Mouse (Mus musculus): ENCODE measurements around the gene Ascc1. TPM values are rescaled to one million over a fixed set of nuclear protein-coding genes. Genes with fewer than 3 reads are reported as not detected.

The Ascc1 gene
- polyA plus RNA-seq, 1 experiment from 2014 or later, result 48.4 TPM

DNA sequence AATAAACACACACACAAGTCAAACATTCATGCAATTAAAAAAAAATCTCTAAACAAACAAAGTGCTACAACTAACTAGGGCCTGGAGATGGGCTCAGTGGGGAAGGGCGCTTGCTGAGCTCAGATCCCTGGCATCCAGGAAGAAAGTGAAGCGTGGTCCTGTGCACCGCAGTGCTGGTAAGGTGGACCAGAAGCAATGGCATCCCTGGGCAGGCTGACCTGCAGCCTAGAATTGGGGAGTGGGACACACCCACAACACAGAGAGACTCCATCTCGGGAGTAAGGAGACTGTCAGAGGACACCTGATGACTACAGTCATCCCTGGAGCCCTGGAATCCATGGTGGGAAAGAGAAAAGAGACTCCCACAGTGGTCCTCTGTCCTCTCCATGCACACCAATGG lies 29.2 kb upstream of the Ascc1 start:
- Histone ChIP-seq H3K27ac (replicated peaks; ENCODE audit: low read depth, low read length) (no peak overlapping the region), H3K4me3 (replicated peaks; ENCODE audit: low read depth, low read length) (no peak overlapping the region), H3K4me1 (ENCODE audit: control insufficient read depth, insufficient read depth, low read length) (peaks cover 22% of the 10 kb centered on the region), H3K36me3 (ENCODE audit: control insufficient read depth, insufficient read depth, low read length) (no peaks in the 10 kb centered on the region), H3K9me3 (ENCODE audit: control insufficient read depth, low read length) (no peaks in the 10 kb centered on the region), H3K4me2 (ENCODE audit: low read length) (no peak overlapping the region), H3K27me3 (ENCODE audit: control insufficient read depth, insufficient read depth, low read length) (no peaks in the 10 kb centered on the region), H3K9ac (replicated peaks; ENCODE audit: low read length) (0 out of 2 replicates have a peak overlapping the region, but pooled peaks have one; percentile 12)
- WGBS, result 88% methylated on average over 4 of the region's 4 CpGs
- ATAC-seq (ENCODE audit: low FRiP score, low TSS enrichment) (no peak), DNase-seq (no peak)

DNA sequence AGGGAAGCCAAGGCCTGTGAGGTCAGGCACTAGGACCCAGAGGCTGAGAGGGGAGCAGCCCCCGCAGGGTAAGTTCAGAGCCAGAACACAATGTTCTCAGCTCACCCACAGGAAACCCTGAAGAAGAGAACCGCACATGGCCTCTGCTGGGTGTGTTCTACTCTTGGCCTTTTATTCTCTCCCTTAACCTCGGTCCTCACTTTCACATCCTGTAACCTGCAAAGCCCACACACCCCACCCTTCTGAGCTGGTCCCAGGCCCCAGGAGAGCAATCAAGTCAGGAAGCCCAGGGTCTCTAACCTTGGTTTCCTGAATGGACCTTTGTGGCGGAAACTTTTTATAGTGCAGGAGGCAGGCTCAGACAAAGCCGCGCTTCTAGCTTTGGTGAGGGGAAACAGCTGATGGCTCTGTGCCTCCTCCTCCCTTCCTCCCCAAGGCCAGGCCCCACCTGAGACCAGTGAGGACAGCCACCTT lies 28.4 kb upstream of the Ascc1 start:
- 19% methylated on average over 6 of the region's 6 CpGs for WGBS
- no peaks in the 10 kb centered on the region for H3K36me3 ChIP-seq (ENCODE audit: control insufficient read depth, insufficient read depth, low read length)
- H3K27me3 ChIP-seq (ENCODE audit: control insufficient read depth, insufficient read depth, low read length), result no peaks in the 10 kb centered on the region
- ATAC-seq (ENCODE audit: low FRiP score, low TSS enrichment) (no peak), DNase-seq (peak; percentile 46)
- H3K9me3 ChIP-seq (ENCODE audit: control insufficient read depth, low read length), result no peaks in the 10 kb centered on the region
- 0 out of 2 replicates have a peak overlapping the region, but pooled peaks have one; percentile 20 for H3K27ac ChIP-seq (replicated peaks; ENCODE audit: low read depth, low read length)
- no peak overlapping the region for H3K4me2 ChIP-seq (ENCODE audit: low read length)
- no peak overlapping the region for H3K4me3 ChIP-seq (replicated peaks; ENCODE audit: low read depth, low read length)
- H3K9ac ChIP-seq (replicated peaks; ENCODE audit: low read length), result no peak overlapping the region; the same call in 1 of the 2 replicates
- H3K4me1 ChIP-seq (ENCODE audit: control insufficient read depth, insufficient read depth, low read length), result peaks cover 28% of the 10 kb centered on the region

DNA sequence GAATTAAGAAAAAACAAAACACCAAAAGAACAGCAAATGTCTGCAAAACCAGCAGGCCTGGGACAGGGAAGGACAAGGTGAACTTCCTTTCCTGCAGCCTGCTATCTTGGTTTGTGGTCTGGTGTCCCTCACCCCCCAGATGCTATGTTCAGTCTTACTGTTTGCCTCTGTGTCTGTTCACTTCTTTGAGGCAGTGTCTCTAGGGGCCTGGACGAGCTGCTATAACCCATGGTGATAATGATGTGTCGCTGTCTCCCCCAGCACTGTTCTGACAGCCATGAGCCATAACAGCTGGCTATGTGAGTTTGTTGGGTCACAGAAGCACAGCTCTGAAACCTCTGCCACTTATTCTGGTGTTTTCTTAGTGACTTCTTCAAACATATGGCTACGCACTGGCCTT lies 27.8 kb upstream of the Ascc1 start:
- Histone ChIP-seq H3K27me3 (ENCODE audit: control insufficient read depth, insufficient read depth, low read length) (no peaks in the 10 kb centered on the region), H3K4me1 (ENCODE audit: control insufficient read depth, insufficient read depth, low read length) (peaks cover 29% of the 10 kb centered on the region), H3K9ac (replicated peaks; ENCODE audit: low read length) (no peak overlapping the region), H3K4me3 (replicated peaks; ENCODE audit: low read depth, low read length) (no peak overlapping the region), H3K27ac (replicated peaks; ENCODE audit: low read depth, low read length) (no peak overlapping the region), H3K36me3 (ENCODE audit: control insufficient read depth, insufficient read depth, low read length) (no peaks in the 10 kb centered on the region), H3K9me3 (ENCODE audit: control insufficient read depth, low read length) (no peaks in the 10 kb centered on the region), H3K4me2 (ENCODE audit: low read length) (no peak overlapping the region)
- ATAC-seq (ENCODE audit: low FRiP score, low TSS enrichment), result no peak
- WGBS, result 60% methylated on average over 3 of the region's 3 CpGs
- DNase-seq, result no peak

DNA sequence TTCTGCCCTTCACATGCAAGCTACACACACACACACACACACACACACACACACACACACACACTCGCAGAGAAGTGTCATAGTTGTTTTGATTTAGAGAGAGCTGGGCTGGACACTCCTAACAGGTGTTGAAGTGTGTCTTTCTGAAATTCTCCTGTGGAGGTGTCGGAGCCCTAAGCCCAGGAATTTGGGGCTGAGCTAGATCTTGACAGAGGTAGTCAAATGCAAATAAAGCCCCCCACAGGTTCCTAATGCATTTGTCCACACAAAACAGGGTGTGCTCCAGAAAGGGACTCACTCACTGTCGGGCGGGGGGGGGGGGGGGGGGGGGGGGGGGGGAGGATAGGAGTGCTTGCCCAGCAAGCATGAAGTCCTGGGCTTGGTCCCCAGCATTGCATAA lies 25.5 kb upstream of the Ascc1 start:
- no peak overlapping the region for H3K27ac ChIP-seq (replicated peaks; ENCODE audit: low read depth, low read length)
- H3K4me3 ChIP-seq (replicated peaks; ENCODE audit: low read depth, low read length), result no peak overlapping the region
- ATAC-seq (ENCODE audit: low FRiP score, low TSS enrichment), result no peak
- WGBS, result 33% methylated on average over 3 of the region's 4 CpGs
- H3K36me3 ChIP-seq (ENCODE audit: control insufficient read depth, insufficient read depth, low read length), result no peaks in the 10 kb centered on the region
- no peak overlapping the region for H3K4me2 ChIP-seq (ENCODE audit: low read length)
- H3K9ac ChIP-seq (replicated peaks; ENCODE audit: low read length), result no peak overlapping the region
- no peaks in the 10 kb centered on the region for H3K9me3 ChIP-seq (ENCODE audit: control insufficient read depth, low read length)
- peaks cover 22% of the 10 kb centered on the region for H3K4me1 ChIP-seq (ENCODE audit: control insufficient read depth, insufficient read depth, low read length)
- H3K27me3 ChIP-seq (ENCODE audit: control insufficient read depth, insufficient read depth, low read length), result no peaks in the 10 kb centered on the region
- no peak for DNase-seq

DNA sequence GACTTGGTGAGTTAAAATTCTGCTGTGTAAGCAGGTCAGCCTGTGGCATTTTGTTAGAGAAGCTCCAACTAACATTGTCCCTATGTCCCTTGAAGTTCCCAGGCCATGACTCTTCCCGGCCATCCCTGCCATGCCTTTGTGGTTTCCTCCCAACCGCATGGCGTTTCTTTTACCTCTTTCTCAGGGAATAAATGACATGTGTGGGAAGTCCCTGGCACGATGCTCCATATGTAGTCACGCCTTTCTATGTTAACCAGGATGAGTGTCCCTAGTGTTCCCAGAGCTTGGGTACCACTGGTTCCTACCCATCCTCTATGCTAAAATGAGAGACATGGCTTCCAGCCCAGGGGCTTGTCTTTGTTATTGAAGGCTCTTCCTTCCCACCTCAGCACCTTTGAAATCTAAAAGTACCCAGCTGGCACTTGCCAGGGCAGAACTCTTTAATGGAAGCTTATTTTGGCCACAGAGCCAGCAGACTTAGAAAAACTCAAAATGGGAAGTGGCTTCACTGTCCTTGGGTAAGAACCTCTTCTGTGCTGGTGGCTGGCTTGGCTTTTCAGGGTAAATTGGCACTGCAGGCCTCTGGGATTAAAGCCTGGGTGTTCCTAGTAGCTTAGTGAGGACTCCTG lies 24.8 kb upstream of the Ascc1 start:
- Histone ChIP-seq H3K4me1 (ENCODE audit: control insufficient read depth, insufficient read depth, low read length) (peaks cover 18% of the 10 kb centered on the region), H3K9ac (replicated peaks; ENCODE audit: low read length) (no peak overlapping the region), H3K9me3 (ENCODE audit: control insufficient read depth, low read length) (no peaks in the 10 kb centered on the region), H3K27ac (replicated peaks; ENCODE audit: low read depth, low read length) (no peak overlapping the region), H3K27me3 (ENCODE audit: control insufficient read depth, insufficient read depth, low read length) (no peaks in the 10 kb centered on the region), H3K36me3 (ENCODE audit: control insufficient read depth, insufficient read depth, low read length) (no peaks in the 10 kb centered on the region), H3K4me2 (ENCODE audit: low read length) (no peak overlapping the region), H3K4me3 (replicated peaks; ENCODE audit: low read depth, low read length) (no peak overlapping the region)
- 87% methylated on average over 5 of the region's 5 CpGs for WGBS
- ATAC-seq (ENCODE audit: low FRiP score, low TSS enrichment), result no peak
- no peak for DNase-seq

DNA sequence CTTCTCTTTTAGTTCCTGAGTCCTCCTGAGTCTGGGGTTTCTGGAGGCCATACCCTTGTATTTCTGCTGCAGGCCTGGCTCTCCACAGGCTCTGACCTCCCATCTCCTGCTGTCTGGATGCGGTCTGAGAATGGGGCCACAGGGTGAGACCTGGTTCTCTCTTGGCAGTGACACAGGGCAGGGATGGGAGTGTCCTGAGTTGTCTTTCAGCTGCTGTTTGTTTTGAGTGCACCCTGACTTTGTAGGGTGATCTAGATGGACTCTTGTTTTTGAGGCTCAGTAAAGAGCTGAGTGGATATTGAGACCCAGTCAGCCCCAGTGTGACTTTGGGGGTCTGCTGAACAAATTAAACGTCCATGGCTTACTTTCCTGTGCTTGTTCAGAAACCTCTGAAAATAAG lies 24.2 kb upstream of the Ascc1 start:
- no peaks in the 10 kb centered on the region for H3K27me3 ChIP-seq (ENCODE audit: control insufficient read depth, insufficient read depth, low read length)
- H3K4me2 ChIP-seq (ENCODE audit: low read length), result no peak overlapping the region
- H3K9me3 ChIP-seq (ENCODE audit: control insufficient read depth, low read length), result no peaks in the 10 kb centered on the region
- H3K9ac ChIP-seq (replicated peaks; ENCODE audit: low read length), result no peak overlapping the region
- 72% methylated on average over 2 of the region's 2 CpGs for WGBS
- H3K4me1 ChIP-seq (ENCODE audit: control insufficient read depth, insufficient read depth, low read length), result peaks cover 18% of the 10 kb centered on the region
- DNase-seq (no peak), ATAC-seq (ENCODE audit: low FRiP score, low TSS enrichment) (no peak)
- no peaks in the 10 kb centered on the region for H3K36me3 ChIP-seq (ENCODE audit: control insufficient read depth, insufficient read depth, low read length)
- H3K27ac ChIP-seq (replicated peaks; ENCODE audit: low read depth, low read length), result peak overlapping the region; percentile 76; the same call in 1 of the 2 replicates
- H3K4me3 ChIP-seq (replicated peaks; ENCODE audit: low read depth, low read length), result no peak overlapping the region

DNA sequence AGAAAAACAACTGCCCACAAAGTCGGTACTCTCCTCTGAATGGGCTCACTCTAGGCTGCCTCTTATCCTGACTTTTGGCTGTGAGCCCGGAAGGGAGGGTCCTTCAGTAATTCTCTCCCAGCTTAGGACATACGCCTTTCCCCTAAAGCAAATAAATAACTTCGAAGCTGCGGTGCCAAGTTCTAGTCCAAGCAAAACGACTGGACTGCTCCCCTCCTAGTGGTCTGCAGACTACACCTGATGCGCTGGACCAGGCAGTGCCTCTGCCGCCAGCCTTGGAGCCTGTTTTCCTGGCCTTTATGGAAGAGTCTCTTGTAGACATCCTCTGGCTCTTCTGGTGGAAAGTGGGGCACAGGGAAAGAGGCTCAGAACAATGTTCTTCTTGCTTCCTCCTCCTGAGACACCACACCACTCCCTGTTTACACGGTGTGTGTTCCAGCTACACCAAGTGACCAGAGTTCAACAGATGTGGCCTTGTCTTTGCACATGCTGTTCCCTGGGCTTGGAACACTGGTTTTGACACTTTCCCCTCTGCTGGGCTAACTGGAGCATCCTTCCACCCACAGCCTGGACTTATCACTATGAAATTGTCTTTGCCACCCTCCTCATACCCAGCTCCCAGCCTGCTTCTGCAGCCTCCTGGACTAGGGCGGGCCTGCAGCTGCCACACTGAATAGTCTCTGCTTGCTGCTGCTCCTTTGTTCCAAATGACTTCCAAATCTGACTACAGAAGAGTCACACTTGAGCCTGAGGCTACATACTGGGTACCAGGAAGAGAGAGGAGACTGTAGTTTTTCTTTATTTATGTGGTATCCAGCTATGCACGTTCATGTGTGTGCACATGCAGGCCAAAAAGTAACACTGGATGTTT lies 23.5 kb upstream of the Ascc1 start:
- no peaks in the 10 kb centered on the region for H3K9me3 ChIP-seq (ENCODE audit: control insufficient read depth, low read length)
- peaks cover 14% of the 10 kb centered on the region for H3K4me1 ChIP-seq (ENCODE audit: control insufficient read depth, insufficient read depth, low read length)
- H3K4me3 ChIP-seq (replicated peaks; ENCODE audit: low read depth, low read length), result no peak overlapping the region
- H3K36me3 ChIP-seq (ENCODE audit: control insufficient read depth, insufficient read depth, low read length), result no peaks in the 10 kb centered on the region
- DNase-seq, result peak; percentile 81
- H3K27ac ChIP-seq (replicated peaks; ENCODE audit: low read depth, low read length), result peak overlapping the region; percentile 76
- no peaks in the 10 kb centered on the region for H3K27me3 ChIP-seq (ENCODE audit: control insufficient read depth, insufficient read depth, low read length)
- no peak overlapping the region for H3K4me2 ChIP-seq (ENCODE audit: low read length)
- 0 out of 2 replicates have a peak overlapping the region, but pooled peaks have one; percentile 1 for H3K9ac ChIP-seq (replicated peaks; ENCODE audit: low read length)
- 47% methylated on average over 11 of the region's 11 CpGs for WGBS
- ATAC-seq (ENCODE audit: low FRiP score, low TSS enrichment), result peak; percentile 39

DNA sequence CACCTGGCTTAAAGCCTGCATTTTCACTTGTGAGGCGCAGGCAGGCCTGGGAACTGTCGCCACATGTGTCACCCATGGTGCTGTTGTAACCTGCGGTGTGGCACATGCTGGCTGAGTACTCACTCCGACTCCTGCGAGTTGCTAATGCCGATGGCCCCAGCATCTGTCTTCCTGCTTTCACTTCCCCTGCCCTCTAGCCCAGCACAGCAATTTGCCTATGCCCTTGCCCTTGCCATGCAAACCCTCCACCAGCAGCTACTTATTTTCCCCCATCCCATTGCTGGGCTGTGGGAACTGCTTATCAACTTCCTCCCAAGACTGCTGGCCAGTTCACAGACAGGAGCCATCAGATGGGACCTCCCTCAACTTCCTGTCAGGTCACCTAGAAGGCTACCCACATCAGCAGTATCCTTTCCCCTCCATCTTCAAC lies 21.8 kb upstream of the Ascc1 start:
- ATAC-seq (ENCODE audit: low FRiP score, low TSS enrichment), result no peak
- 91% methylated on average over 6 of the region's 6 CpGs for WGBS
- H3K27ac ChIP-seq (replicated peaks; ENCODE audit: low read depth, low read length), result no peak overlapping the region

More for the DNA sequence above, 21.8 kb upstream of the Ascc1 start:
- Histone ChIP-seq H3K27me3 (ENCODE audit: control insufficient read depth, insufficient read depth, low read length) (no peaks in the 10 kb centered on the region), H3K9me3 (ENCODE audit: control insufficient read depth, low read length) (no peaks in the 10 kb centered on the region), H3K4me1 (ENCODE audit: control insufficient read depth, insufficient read depth, low read length) (peaks cover 10% of the 10 kb centered on the region), H3K9ac (replicated peaks; ENCODE audit: low read length) (no peak overlapping the region), H3K36me3 (ENCODE audit: control insufficient read depth, insufficient read depth, low read length) (peaks cover 7% of the 10 kb centered on the region; the same call in 1 of the 2 replicates), H3K4me3 (replicated peaks; ENCODE audit: low read depth, low read length) (no peak overlapping the region), H3K4me2 (ENCODE audit: low read length) (no peak overlapping the region)
- no peak for DNase-seq

Measured in midbrain, embryonic 14.5 days (tissue).